Mouse (Mus musculus): Measurements from ENCODE around the gene Susd1. TPM values are rescaled to one million over a fixed set of nuclear protein-coding genes. Genes with fewer than 3 reads are reported as not detected.
A peak's percentile ranks its signal among the peaks of the same experiment; 100 is the strongest.

Susd1 gene
- total RNA-seq, 2 experiments from 2014 or later = 74.8 to 95.7 TPM

DNA sequence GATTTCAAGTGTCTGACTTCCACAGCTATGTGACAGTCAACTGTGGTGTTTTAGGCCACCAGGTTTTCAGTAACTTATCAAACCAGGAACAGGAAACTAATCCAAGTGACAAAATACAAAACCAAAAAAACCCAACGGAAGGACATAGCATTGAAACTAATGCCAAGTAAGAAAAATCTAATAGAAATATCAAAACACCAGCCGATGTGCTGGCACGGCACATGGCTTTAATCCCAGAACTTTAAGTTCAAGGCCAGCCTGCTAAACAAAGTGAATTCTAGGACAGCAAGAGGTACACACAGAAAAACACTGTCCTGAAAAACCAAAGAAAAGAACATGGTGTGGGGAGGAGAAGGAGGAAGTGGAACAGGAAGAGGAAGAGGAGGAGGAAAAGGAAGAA lies 83.8 kb downstream of the Susd1 start:
- no peak for ATAC-seq (replicated peaks; ENCODE audit: poor library complexity, severe bottlenecking)

DNA sequence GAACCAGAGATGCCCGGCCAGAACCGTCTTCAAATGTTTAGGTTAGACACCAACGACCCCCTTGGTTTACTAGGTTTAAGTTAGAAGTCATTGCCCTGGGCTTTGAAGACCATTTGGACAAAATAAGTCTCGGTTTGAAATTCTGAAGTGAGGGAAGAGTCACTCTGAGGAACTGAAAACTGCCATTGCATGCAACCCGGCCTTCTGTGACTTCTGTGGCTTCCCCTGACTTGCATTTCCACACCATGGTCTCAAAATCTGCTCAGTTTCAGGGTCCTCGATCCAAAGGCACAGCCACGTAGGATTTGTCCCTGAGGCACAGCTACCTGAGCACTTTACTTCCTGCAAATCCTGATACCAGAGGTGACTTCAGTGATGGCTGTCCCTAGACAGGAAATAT lies 86.5 kb downstream of the Susd1 start:
- ATAC-seq (replicated peaks; ENCODE audit: poor library complexity, severe bottlenecking) = peak; percentile 84

DNA sequence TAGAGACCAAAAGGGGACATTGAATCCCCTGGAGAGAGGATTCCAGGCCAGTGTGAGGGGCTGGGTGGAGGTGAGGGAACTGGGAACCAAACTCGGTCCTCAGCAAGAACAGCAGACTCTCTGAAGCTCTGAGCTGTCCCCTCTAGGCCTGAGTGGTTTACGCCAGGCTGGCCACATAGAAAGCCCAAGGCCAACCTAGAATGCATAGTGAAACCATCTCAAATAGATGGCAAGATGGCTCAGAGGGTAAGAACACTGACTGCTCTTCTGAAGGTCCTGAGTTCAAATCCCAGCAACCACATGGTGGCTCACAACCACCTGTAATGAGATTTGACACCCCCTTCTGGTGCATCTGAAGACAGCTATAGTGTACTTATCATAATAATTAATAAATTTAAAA lies 88.1 kb downstream of the Susd1 start:
- ATAC-seq (replicated peaks; ENCODE audit: poor library complexity, severe bottlenecking) = no peak

DNA sequence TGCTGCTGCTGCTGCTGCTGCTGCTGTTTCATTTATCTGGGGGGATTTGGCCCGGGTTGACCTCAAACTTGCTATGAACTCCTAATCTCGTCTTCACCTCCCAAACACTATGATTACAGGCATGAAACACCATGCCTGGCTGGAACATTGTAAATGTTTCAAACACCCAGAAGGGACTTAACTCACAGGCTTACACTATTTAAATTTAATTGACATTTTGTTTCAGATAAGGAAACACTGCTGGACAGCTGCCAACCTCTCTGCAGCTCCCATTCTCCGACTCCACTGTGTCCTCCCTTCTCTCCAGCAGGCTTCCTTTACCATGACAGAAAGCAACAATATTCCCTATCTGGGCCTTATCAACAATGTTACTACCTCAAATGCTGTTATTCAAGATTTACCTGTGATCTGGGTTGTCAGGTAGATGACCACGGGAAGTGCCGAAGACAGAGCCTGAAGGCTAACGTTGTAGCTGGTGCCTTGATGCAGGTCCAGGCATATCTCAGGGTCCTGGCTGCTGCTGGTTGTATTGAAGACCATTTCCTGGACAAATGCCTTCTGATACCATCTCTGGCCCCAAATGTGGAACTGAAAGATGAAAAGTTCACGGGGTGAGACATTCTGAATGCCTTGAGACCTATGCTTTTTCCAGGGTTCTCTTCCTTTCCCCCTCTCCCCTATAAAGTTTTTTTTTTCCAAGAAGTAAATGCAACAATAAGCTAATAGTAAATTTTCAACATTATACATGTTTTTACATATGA lies 88.8 kb downstream of the Susd1 start:
- peak; percentile 35 for ATAC-seq (replicated peaks; ENCODE audit: poor library complexity, severe bottlenecking)

DNA sequence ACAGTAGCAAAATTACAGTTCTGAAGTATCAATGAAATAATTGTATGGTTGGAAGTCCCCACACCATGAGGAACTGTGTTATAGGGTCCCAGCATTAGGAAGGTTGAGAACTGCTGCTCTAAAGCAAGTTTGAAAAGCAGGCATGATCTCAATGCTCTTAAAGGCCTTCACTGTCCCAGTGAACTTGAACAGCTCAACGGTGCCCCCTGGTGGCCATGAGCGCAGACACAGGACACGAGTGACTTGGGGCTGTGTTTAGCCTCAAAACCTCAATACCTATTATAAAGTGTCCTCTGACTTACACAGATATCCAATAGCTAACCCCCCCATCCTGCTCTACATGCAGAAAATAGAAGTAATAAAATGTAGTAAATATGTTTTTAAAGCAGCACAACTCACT lies 97.7 kb downstream of the Susd1 start:
- ATAC-seq (replicated peaks; ENCODE audit: poor library complexity, severe bottlenecking) = peak; percentile 96

DNA sequence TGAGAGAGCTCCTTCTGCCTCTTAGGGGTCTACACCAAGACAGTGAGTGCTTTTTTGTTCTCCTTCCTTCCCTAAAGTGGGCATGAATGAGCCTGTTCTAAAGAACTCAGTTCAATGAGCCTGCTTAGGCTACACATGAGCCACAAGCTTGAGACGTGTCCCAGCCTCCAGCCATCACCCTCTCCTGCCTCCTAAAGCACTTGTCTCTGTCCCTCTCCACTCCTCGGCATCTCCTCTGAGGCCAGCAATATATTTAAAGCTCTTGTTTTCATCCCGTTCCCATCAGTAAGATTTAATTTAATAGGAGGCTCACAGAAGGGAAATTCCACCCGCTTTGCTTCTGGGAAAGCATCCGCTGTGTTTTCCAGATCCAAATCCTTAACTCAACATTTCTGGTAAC lies 98.4 kb downstream of the Susd1 start:
- no peak for ATAC-seq (replicated peaks; ENCODE audit: poor library complexity, severe bottlenecking)

DNA sequence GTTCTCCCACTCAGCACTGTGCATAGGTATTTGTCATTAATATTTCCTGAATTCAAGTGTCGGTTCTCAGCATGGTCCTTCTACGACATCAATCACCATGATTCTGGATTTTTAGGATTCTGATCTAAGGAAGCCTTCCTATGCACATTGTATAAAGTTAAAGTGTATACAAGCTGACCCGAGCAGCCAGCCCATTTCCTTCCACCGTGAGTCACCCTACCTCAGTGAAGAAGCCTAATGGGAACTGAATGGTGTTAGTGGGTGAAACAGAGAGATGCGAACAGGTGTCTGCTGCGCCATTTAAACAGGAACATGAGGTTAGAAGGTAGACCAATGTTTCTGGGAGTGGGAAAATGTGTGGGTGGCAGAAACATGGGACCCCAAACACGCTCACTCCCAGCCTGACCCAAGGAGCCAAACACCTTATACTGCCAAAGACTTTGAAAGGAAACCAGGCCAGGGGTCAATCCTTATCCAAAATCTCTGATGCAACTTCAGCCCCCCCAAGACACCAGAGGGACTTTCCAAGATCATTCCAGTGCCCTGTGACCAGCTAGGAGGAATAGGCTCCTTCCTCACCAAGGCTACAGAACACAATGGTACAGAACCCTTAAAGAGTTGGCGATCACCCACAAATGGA lies 99.4 kb downstream of the Susd1 start:
- no peak for ATAC-seq (replicated peaks; ENCODE audit: poor library complexity, severe bottlenecking)

DNA sequence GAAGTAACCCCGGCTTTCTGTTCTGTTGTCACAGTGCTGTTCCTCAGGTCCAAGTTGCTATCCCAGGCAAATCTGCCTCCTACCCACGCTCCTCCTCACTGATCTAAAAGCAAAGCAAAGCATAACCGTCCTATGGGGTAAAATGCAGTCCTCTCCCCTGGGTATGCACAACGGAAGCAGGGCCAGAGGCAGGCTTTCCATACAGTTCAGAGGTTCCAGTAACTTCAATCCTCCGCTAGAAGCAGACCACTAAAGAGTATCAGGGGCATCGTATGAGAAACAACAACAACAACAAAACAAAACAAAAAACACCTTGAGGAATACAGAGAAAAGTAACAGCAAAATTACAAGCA lies 100.9 kb downstream of the Susd1 start:
- no peak for ATAC-seq (replicated peaks; ENCODE audit: poor library complexity, severe bottlenecking)

DNA sequence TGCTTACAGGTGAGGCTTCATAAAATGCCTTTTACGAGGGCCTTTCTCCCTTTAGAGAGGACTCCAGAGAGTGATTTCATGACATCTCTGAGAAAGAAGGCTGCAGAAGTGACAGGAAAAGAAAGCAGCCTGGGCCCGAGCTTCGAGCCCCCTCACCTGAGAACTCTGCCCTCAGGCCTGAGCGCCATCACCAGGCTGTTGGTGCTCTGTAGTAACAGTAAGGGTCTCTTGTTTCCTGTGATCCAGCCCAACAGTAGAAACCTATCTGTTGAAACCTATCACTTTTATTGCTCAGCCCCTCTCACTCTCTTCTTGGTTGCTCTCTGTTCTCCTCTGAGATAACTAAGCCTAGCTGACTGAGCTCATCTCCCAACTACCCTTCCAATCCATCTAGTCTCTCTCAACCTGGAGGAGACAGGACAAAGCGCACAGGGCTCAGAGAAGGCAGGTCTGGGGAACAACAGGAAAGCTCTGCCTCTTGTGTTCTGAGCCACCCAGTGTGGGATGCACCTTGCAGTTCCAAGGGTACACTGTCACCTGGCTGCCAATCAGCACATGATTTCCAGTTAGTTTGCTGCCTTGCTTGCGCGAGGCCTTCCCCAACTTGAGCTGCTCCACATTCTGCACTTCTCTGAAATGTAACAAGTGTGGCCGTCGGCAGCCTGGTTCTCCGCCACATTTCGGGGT lies 101.4 kb downstream of the Susd1 start:
- ATAC-seq (replicated peaks; ENCODE audit: poor library complexity, severe bottlenecking) = no peak

DNA sequence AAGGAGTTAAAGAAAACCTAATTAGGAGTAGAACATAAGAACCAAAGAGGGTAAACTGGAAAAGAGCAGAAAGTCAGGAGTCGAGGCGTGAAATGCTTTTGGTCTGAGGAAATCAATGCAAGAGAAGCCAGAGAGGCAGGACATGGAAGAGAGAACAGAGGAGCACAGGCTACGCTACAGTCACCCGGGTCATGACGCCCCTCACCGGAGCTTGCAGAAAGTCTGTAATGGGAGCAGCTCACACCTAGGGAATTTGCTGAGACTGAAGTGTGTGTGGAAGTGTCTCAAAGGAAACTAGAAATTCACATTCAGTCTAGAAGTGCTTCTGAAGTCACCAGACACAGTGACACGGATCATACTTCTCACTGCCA lies 102.0 kb downstream of the Susd1 start:
- ATAC-seq (replicated peaks; ENCODE audit: poor library complexity, severe bottlenecking) = no peak

DNA sequence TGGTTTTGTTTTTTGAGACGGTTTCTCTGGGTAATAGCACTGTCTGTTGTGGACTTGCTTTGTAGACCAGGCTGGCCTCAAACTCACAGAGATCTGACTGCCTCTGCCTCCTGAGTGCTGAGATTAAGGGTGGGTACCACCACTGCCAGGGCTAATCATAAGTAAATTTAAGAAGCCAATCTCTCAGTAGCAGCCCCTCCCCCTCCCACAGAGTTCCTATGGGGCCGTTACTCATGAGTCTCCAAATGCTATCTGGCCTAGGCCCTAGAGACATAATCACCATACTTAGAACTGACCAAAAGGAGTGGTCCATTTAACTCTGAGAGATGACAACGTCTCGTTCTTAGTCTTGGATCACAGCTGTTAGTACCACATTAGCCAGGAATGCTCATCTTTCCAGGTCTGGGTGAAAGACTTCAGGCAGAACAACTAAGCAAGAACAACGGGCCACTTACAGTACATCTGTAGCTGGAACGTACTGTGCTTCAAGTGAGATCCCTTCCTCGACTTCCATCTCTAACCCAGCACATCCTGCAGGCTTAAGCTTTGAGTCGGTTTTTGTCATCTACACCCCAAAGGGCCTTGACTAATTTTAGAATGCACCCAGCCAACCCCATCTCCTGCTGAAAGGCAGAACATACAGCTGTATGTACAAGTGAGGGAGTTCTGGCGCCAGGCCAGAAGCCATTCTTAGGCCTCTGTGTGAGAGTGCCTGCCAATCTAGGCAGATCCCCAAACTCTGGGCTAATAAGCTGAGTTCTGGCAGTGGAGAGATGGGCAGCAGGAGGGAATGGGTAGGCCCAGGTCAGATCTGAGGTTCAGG lies 102.6 kb downstream of the Susd1 start:
- ATAC-seq (replicated peaks; ENCODE audit: poor library complexity, severe bottlenecking) = no peak

DNA sequence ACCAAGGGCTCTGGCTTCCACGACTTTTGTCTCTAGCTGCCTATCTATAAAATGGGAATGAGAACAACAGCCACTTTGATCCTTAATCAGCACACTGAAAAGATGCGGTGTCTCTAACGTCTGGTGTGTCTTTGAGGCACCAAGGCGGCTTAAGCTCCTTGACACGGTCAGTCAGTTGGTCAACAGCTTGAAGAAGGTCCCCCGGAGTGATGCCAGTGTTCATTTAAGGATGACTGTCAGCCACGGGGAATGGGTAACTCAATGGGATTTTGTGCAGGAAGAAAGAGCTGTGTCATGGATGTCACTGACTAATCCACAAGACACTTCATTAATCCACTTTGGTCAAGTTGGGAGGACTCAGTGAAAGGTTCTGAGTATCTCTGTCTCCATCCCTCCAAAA lies 103.3 kb downstream of the Susd1 start:
- ATAC-seq (replicated peaks; ENCODE audit: poor library complexity, severe bottlenecking) = no peak

DNA sequence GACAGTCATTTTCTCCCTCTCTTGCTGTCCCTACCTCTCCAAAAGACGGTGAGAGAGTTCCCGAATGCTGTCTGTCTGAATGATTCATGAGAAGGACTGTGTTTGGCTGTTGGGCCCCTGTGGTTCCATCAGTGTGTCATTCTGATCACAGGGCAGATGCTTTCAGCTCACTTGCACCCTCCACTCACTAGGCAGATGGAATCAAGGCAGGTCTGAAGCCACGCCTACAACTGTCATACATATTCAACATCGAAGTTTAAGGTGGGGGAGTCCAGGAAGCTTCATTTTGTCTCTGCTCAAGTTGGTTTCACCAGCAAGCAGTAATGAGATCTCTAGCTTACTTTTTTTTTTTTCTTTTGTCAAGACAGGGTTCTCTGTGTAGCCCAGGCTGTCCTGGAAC lies 104.2 kb downstream of the Susd1 start:
- ATAC-seq (replicated peaks; ENCODE audit: poor library complexity, severe bottlenecking) = no peak

DNA sequence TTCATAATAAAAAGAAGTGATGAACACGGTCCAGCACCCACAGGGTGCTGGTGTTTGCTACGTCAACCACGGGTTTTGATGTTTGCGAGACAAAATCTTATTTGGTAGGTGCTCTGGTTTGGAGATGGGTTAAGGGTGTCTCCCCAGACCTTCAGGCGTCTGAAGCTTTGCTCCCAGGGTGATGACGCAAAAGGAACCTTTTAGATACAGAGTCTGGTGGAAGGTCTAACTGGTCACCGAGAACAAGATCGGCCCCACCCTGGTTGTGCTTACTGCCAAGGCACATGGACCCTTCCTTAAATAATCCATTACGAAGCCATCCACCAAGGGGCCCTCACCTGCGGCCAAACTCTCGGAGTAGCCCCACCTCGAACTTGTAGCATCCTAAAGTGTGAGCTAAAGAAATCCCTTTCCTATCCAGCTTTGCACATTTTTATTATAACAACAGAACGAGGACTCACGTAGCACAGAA lies 105.0 kb downstream of the Susd1 start:
- ATAC-seq (replicated peaks; ENCODE audit: poor library complexity, severe bottlenecking) = no peak

DNA sequence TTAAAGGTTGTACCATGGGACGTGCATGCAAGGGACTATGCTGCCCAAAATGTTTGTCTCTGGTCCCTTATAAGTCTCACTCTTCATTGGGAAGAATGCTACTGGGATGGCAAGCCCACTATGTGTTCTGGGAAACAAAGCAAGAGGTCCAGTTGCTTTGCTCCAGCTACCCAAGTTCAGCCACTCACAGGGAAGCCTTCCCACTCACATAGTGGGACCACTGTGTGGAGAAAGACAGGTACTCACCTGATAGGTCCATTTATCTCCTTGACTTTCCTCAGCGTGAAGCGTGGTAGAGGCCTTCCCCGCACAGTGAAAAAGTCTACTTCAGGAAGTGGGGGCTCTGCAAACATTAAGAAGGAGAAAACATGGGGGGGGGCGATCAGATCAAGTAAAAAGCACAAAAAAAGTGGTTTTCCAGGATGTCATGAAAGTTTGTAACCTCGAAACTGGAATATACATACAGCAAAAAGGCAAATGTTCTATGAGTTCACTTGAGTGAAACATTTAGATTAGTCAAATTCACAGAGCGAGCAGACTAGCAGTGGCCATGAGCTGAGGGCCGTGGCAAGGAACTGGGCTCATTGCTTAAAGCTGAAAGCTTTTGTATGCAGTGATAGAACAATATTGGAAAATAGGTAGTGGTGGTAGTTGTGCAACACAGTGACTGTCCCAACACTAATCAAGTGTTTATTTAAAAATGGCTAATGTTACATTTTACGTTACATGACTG lies 105.6 kb downstream of the Susd1 start:
- no peak for ATAC-seq (replicated peaks; ENCODE audit: poor library complexity, severe bottlenecking)

DNA sequence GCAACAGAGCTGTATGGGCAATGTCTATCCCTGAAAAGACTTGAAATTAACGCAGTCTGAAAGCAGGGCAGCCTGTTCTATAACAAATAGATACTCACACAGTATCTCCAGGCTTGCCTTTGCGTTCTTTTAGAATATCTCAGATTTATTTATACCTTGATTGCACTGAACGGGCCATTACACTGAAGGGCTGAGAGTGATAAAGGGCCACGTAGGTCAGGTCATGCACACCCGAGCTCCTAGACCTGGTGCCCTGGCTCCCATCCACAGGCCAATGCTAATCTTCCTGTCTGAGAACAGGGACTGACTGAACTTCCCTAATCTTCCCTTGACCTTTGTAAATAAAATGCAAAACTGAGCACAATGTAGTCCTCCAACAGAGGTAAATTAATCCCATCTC lies 106.3 kb downstream of the Susd1 start:
- peak; percentile 20 for ATAC-seq (replicated peaks; ENCODE audit: poor library complexity, severe bottlenecking)

DNA sequence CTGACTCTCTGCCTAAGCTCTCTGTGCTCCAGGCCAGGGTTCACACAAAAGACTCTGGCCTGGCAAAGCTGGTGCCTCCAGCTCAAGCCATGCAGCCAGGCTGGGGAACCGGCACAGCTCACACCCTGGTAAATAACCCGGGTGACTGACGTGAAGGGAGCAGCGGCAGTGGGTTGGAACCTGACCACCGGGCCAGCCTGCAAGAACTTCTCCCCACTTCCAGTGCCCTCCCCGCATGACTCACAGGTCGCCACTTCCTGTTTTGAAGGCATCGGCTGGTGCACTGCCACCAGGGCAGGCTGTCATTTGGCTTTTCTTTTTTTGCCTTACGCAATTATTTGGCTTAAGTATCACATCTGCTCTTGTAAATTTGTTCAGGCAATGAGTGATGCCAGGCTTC lies 106.8 kb downstream of the Susd1 start:
- peak; percentile 94 for ATAC-seq (replicated peaks; ENCODE audit: poor library complexity, severe bottlenecking)

DNA sequence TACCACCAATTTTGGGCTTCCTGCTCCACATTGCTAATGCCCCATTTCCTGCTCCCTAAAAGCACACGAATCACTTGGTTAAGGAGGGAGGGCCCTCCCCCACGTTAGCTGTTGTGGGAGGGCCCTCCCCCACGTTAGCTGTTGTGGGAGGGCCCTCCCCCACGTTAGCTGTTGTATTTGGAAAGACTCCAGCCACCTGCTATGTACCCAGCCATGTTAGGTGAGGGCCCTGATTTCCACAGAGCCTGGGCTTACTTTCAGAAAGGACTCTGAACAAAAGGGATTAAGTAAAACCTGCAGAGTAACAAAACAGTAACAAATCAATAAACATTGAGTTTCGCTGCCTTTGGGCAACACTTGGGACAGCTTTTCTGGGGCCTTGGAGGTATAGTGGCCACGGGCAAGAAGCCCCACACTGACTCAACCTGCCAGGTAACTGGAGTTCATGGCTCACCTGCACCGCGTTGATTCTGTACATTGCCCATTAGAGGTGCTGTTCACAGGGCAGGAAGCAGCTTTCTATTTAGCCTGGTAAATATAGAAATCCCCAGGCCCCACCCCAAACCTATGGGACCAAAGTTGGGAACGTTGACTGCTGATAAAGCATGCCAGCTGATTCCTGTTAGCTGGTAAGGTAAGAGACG lies 107.3 kb downstream of the Susd1 start:
- ATAC-seq (replicated peaks; ENCODE audit: poor library complexity, severe bottlenecking) = peak; percentile 52

DNA sequence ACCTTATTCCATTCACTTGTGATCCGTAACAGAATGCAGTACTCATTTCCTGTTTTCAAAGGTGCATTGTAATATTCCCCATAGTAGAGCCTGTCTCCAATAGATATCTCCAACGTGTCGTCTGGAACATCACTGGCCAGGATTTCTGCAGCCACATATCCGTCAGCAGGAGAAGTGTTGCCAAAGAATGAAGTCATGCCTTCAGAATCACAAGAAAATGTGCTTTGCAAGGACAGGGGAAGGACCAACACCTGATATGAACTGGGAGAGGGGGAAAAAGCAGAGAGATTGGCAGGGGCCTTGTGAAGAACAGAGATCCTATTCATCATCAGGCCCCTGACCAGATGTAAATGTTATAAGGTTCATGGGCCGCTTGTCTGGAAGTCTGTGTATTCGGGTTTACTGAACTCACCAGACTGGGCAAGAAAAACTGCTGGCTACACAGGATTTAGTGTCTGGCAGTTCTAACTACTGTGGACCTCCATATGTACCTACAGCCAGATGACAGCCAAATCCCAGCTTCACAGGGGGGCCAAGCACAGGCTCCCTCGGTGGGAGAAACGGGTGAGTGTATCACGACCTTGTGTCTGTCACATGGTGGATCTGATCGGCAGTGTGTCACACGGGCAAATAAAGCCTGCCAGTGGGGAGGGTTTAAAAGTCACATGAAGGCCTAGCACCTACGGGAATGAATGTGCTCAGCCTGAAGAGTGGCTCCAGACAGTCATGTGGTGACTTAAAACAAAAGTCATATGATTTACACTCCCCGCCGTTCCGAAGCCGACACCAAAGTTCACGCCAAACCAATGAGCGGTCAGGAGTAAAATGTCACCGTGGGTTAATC lies 108.8 kb downstream of the Susd1 start:
- ATAC-seq (replicated peaks; ENCODE audit: poor library complexity, severe bottlenecking) = no peak
